Mouse (Mus musculus) kidney, adult 2 months (tissue): ENCODE measurements around the gene Myrf. TPM values are rescaled to one million over a fixed set of nuclear protein-coding genes. Genes with fewer than 3 reads are reported as not detected.

ENCODE experiments used
- DNase-seq: peaks from one replicate; pipeline ENCODE4 v3.0.0; 2021
- H3K27ac ChIP-seq: fragments of 200-500 bp; 2 replicates; pipeline ENCODE4 v1.5.1; 2012; ENCODE audit warnings: low read depth, low read length, control low read depth, inconsistent platforms; ENCODE audit not compliant: insufficient read depth
- H3K27me3 ChIP-seq: fragments of 200-500 bp; replicated peaks from 2 replicates; pipeline ENCODE4 v1.6.1; 2012; ENCODE audit warnings: mild to moderate bottlenecking, moderate library complexity, low read length, inconsistent platforms; ENCODE audit not compliant: control insufficient read depth, insufficient read depth
- H3K36me3 ChIP-seq: fragments of 200-500 bp; 2 replicates; pipeline ENCODE4 v1.6.1; 2012; ENCODE audit warnings: mild to moderate bottlenecking, moderate library complexity, low read length, inconsistent platforms; ENCODE audit not compliant: control insufficient read depth, insufficient read depth
- H3K4me1 ChIP-seq: fragments of 200-500 bp; 2 replicates; pipeline ENCODE4 v1.6.1; 2011; ENCODE audit warnings: low read length; ENCODE audit not compliant: control insufficient read depth, insufficient read depth
- H3K4me3 ChIP-seq: fragments of 200-500 bp; 2 replicates; pipeline ENCODE4 v1.5.1; 2011; ENCODE audit warnings: mild to moderate bottlenecking, low read depth, low read length, control low read depth; ENCODE audit not compliant: insufficient read depth
- CTCF ChIP-seq: fragments of 200-500 bp; conservative IDR thresholded peaks from 2 replicates; pipeline ENCODE4 v1.5.1; 2011; ENCODE audit warnings: low read depth, mild to moderate bottlenecking, control low read depth, low read length, moderate library complexity, mixed read lengths; ENCODE audit not compliant: insufficient read depth, insufficient read length
- POLR2A ChIP-seq: fragments of 200-500 bp; IDR thresholded peaks from one replicate; pipeline ENCODE4 v1.6.1; 2011; ENCODE audit warnings: low read depth, low read length, control low read depth
- WGBS: fragments of 180-500 bp; shearing (Covaris S2); methylation state at CpG from one replicate; pipeline ENCODE4 v1.1.7; 2018; 5-methylcytosine and 5-hydroxymethylcytosine counted together
- polyA plus RNA-seq: library from polyadenylated mRNA; depleted of rRNA; stranded (reverse); fragments of >200 nt; gene quantifications from 2 replicates; pipeline ENCODE4 v1.2.3, GENCODE M21; 2012

Gene Myrf
- polyA plus RNA-seq, 1 experiment = 18.8 TPM

- no peak for TF ChIP-seq POLR2A
- no peak for TF ChIP-seq CTCF
- WGBS = 84% methylated on average over 5 of the region's 5 CpGs
- no peak for DNase-seq
- H3K4me3 ChIP-seq = no peak overlapping the region
- H3K27ac ChIP-seq = no peak overlapping the region
- H3K4me1 ChIP-seq = no peaks in the 10 kb centered on the region
- no peaks in the 10 kb centered on the region for H3K27me3 ChIP-seq
- no peaks in the 10 kb centered on the region for H3K36me3 ChIP-seq
Measured at GRCm38 (mm10) chr19:10270356-10270755, 29.8 kb upstream of the Myrf start.

- WGBS = 93% methylated on average over 15 of the region's 15 CpGs
- no peaks in the 10 kb centered on the region for H3K4me1 ChIP-seq
- H3K36me3 ChIP-seq = no peaks in the 10 kb centered on the region
- H3K27ac ChIP-seq = no peak overlapping the region
- H3K4me3 ChIP-seq = no peak overlapping the region
- H3K27me3 ChIP-seq = no peaks in the 10 kb centered on the region
- TF ChIP-seq CTCF = no peak
- no peak for TF ChIP-seq POLR2A
- DNase-seq = no peak
Measured at GRCm38 (mm10) chr19:10268851-10269250, 28.3 kb upstream of the Myrf start.

GRCm38 (mm10) chr19:10267953-10268352, 27.4 kb upstream of the Myrf start:
- TF ChIP-seq CTCF (0 out of 2 replicates have a peak, but pooled peaks have one; percentile 0), POLR2A (no peak)
- Histone ChIP-seq H3K27ac (no peak overlapping the region), H3K36me3 (no peaks in the 10 kb centered on the region), H3K4me3 (no peak overlapping the region), H3K4me1 (no peaks in the 10 kb centered on the region), H3K27me3 (no peaks in the 10 kb centered on the region)
- 65% methylated on average over 10 of the region's 10 CpGs for WGBS
- peak; percentile 86 for DNase-seq

- H3K27ac ChIP-seq = peak overlapping the region; percentile 49
- WGBS = 39% methylated on average over 15 of the region's 15 CpGs
- no peak for TF ChIP-seq CTCF
- TF ChIP-seq POLR2A = no peak
- no peak overlapping the region for H3K4me3 ChIP-seq
- peak; percentile 52 for DNase-seq
- no peaks in the 10 kb centered on the region for H3K27me3 ChIP-seq
- no peaks in the 10 kb centered on the region for H3K36me3 ChIP-seq
- no peaks in the 10 kb centered on the region for H3K4me1 ChIP-seq
Measured at GRCm38 (mm10) chr19:10267057-10267456, 26.5 kb upstream of the Myrf start.

GRCm38 (mm10) chr19:10266196-10266850, 25.8 kb upstream of the Myrf start:
- H3K4me1 ChIP-seq = no peaks in the 10 kb centered on the region
- H3K36me3 ChIP-seq = no peaks in the 10 kb centered on the region
- DNase-seq = peak; percentile 90
- WGBS = 20% methylated on average over 14 of the region's 14 CpGs
- H3K4me3 ChIP-seq = no peak overlapping the region
- TF ChIP-seq POLR2A = no peak
- peak; percentile 89 for TF ChIP-seq CTCF
- no peaks in the 10 kb centered on the region for H3K27me3 ChIP-seq
- H3K27ac ChIP-seq = peak overlapping the region; percentile 12; the same call in 1 of the 2 replicates

GRCm38 (mm10) chr19:10261369-10261768, 20.8 kb upstream of the Myrf start:
- no peaks in the 10 kb centered on the region for H3K4me1 ChIP-seq

GRCm38 (mm10) chr19:10258279-10259011, 17.9 kb upstream of the Myrf start:
- H3K27me3 ChIP-seq = no peaks in the 10 kb centered on the region
- H3K4me3 ChIP-seq = no peak overlapping the region
- H3K36me3 ChIP-seq = no peaks in the 10 kb centered on the region
- 20% methylated on average over 6 of the region's 6 CpGs for WGBS
- peak; percentile 68 for DNase-seq
- no peak overlapping the region for H3K27ac ChIP-seq
- TF ChIP-seq POLR2A = no peak
- TF ChIP-seq CTCF = peak; percentile 93
- H3K4me1 ChIP-seq = no peaks in the 10 kb centered on the region

More at GRCm38 (mm10) chr19:10261369-10261768, 20.8 kb upstream of the Myrf start:
- Histone ChIP-seq H3K36me3 (no peaks in the 10 kb centered on the region), H3K4me3 (no peak overlapping the region), H3K27me3 (no peaks in the 10 kb centered on the region), H3K27ac (no peak overlapping the region)
- 78% methylated on average over 7 of the region's 7 CpGs for WGBS
- TF ChIP-seq POLR2A (no peak), CTCF (no peak)
- no peak for DNase-seq
